Mouse (Mus musculus): Measurements from ENCODE around the gene Helt. TPM values are rescaled to one million over a fixed set of nuclear protein-coding genes. Genes with fewer than 3 reads are reported as not detected.

Helt gene
- not detected in 2 replicates for total RNA-seq (2023)

DNA sequence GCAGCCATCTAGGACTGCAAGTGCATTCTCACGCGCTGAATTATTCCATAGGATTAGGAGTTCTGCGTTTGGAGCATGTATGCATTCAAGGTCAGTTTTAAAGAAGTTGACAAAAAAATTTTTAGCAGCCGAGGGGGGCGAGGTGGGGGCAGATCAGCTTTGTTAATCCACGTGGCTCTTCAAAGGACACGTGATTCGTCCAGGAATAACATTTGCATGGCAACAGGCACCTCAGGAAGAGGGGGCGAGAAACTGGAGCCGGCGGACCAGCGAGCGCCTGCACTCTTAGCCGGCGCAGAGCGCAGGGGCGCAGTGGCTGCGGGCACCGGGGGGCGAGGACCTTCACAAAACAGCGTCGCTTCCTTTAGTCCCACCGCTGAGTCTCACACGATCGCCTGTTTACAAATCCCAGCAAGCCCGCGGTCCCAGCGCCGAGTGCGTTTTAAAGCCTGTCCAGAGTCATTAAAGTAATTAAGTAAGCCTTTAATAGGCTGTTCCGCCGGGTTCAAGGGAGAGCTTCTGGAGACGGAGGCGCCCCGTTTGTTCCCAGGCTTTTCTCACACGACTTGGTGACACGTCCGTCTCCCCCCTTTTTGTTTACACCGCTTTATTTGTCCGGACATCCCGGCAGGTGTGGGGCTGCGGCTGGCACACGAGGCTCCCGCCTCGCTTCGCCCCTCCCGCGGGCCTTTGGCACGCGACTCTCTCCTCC lies at the start of gene Helt:
TSS of gene Helt (minus strand) at position 491 of the 712 bp plus-strand sequence.

Other genes with a start within 250 kb of the Helt start
- gene Cfap97, start 142.9 kb downstream of the Helt start, total RNA-seq (2023), result 6.0 and 6.6 TPM in 2 replicates
- 5.6 and 5.8 TPM in 2 replicates for gene Snx25, start 142.5 kb downstream of the Helt start, total RNA-seq (2023)
- 14.7 and 18.9 TPM in 2 replicates for gene Slc25a4, start 83.4 kb downstream of the Helt start, total RNA-seq (2023)
- 294 and 360 TPM in 2 replicates for gene Acsl1, start 176.4 kb upstream of the Helt start, total RNA-seq (2023)